In the genomic region with DNA sequence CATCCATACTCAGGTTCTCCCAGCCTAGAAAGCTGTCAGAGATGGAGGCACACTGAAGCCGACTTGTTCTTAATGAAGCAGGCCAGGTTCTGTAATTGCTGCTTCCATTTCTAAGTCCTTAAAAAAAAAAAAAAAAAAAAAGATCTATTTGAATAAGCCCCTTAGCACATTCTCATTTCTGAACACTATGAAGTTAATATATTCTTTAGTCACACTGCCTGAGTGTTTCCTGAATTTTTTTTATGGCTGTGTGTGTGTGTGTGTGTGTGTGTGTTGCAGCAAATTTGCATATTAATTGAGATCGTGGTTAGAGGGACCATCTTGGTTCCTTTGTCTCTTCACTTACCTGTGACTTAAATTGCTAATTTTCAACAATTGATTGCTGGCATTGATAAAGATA, we compare ENCODE assay signal across 13 mouse cellular contexts. TPM values are rescaled to one million over a fixed set of nuclear protein-coding genes. Genes with fewer than 3 reads are reported as not detected.
DNase-seq lines count a peak whose midpoint lies in the region; ATAC-seq and TF ChIP-seq lines count a peak whose summit lies in the region.
"Had no signal": no experiment of that assay in that cellular context is flagged by ENCODE, and none has a peak within 500 bp of the region (broad histone marks: within the 10 kb centered on the region; RNA-seq: fewer than 3 reads in every experiment).

No protein-coding gene starts in this region.

- no peaks in the 10 kb centered on the region for H3K9me3 ChIP-seq in heart, embryonic 15.5 days (replicated peaks)
- H3K9me3 ChIP-seq in heart, embryonic 12.5 days (replicated peaks) = no peaks in the 10 kb centered on the region
- no peaks in the 10 kb centered on the region for H3K9me3 ChIP-seq in lung, embryonic 14.5 days (ENCODE audit: low read depth, low read length)
- H3K9me3 ChIP-seq in forebrain, embryonic 16.5 days (ENCODE audit: control insufficient read depth, low read length) = no peaks in the 10 kb centered on the region
- H3K9me3 ChIP-seq: liver, embryonic 12.5 days had no signal

- H3K36me3 ChIP-seq in heart, embryonic 15.5 days = peaks cover 3% of the 10 kb centered on the region; the same call in 1 of the 2 replicates
- peaks cover 37% of the 10 kb centered on the region for H3K36me3 ChIP-seq in heart, embryonic 12.5 days
- peaks cover 24% of the 10 kb centered on the region; the same call in 1 of the 2 replicates for H3K36me3 ChIP-seq in lung, embryonic 14.5 days (ENCODE audit: insufficient read depth)
- H3K36me3 ChIP-seq in forebrain, embryonic 16.5 days (ENCODE audit: control insufficient read depth, insufficient read depth) = no peaks in the 10 kb centered on the region
- H3K36me3 ChIP-seq: liver, embryonic 12.5 days had no signal

- H3K4me3 ChIP-seq in heart, embryonic 15.5 days = no peak overlapping the region
- no peak overlapping the region for H3K4me3 ChIP-seq in heart, embryonic 12.5 days
- no peak overlapping the region for H3K4me3 ChIP-seq in lung, embryonic 14.5 days (ENCODE audit: low read depth, low read length)
- H3K4me3 ChIP-seq in forebrain, embryonic 16.5 days (replicated peaks; ENCODE audit: low read length) = no peak overlapping the region
- peak overlapping the region; percentile 35; the same call in 1 of the 2 replicates for H3K4me3 ChIP-seq in olfactory bulb, adult 2 months (ENCODE audit: insufficient read depth, low read depth, low read length)
- H3K4me3 ChIP-seq: liver, embryonic 12.5 days had no signal

- H3K27ac ChIP-seq in heart, embryonic 15.5 days = 0 out of 2 replicates have a peak overlapping the region, but pooled peaks have one; percentile 44
- H3K27ac ChIP-seq in heart, embryonic 12.5 days (ENCODE audit: poor library complexity, severe bottlenecking) = no peak overlapping the region
- H3K27ac ChIP-seq in lung, embryonic 14.5 days (ENCODE audit: low read depth) = 0 out of 2 replicates have a peak overlapping the region, but pooled peaks have one; percentile 6
- peak overlapping the region; percentile 72 for H3K27ac ChIP-seq in forebrain, embryonic 16.5 days (ENCODE audit: low read length)
- peak overlapping the region; percentile 99 for H3K27ac ChIP-seq in olfactory bulb, adult 2 months (ENCODE audit: insufficient read depth, low read depth, low read length)
- H3K27ac ChIP-seq: liver, embryonic 12.5 days had no signal

- no peak overlapping the region for H3K9ac ChIP-seq in heart, embryonic 15.5 days
- H3K9ac ChIP-seq in heart, embryonic 12.5 days = no peak overlapping the region
- H3K9ac ChIP-seq in lung, embryonic 14.5 days = no peak overlapping the region
- H3K9ac ChIP-seq in forebrain, embryonic 16.5 days (replicated peaks; ENCODE audit: low read depth, low read length) = no peak overlapping the region
- H3K9ac ChIP-seq: liver, embryonic 12.5 days had no signal

- intact Hi-C loops in left cerebral cortex, postnatal 14 days (cut with DNase I) = no loop called here

- DNase-seq in lung, embryonic 14.5 days = no peak
- no peak for DNase-seq in lung, postnatal 25 days (ENCODE audit: low spot score)
- no peak for DNase-seq in left cerebral cortex, postnatal 14 days (ENCODE audit: low spot score in 2 of 2)
- DNase-seq in urinary bladder, postnatal 4 days (ENCODE audit: low spot score in 2 of 2) = no peak
- DNase-seq: adrenal gland, adult 8-10 months; kidney, postnatal 14 days; thymus, postnatal 4 days had no signal

- 82% methylated on average over 2 of the region's 2 CpGs for WGBS in heart, embryonic 15.5 days
- WGBS in heart, embryonic 12.5 days = 77% methylated on average over 2 of the region's 2 CpGs
- 65% methylated on average over 2 of the region's 2 CpGs for WGBS in lung, embryonic 14.5 days
- WGBS in forebrain, embryonic 16.5 days = 22% methylated on average over 2 of the region's 2 CpGs
- 17% methylated on average over 2 of the region's 2 CpGs for WGBS in olfactory bulb, adult 2 months

- peaks cover 19% of the 10 kb centered on the region for H3K4me1 ChIP-seq in heart, embryonic 15.5 days (replicated peaks)
- peaks cover 22% of the 10 kb centered on the region for H3K4me1 ChIP-seq in heart, embryonic 12.5 days (replicated peaks)
- H3K4me1 ChIP-seq in lung, embryonic 14.5 days (ENCODE audit: insufficient read depth) = peaks cover 6% of the 10 kb centered on the region; the same call in 1 of the 2 replicates
- peaks cover 10% of the 10 kb centered on the region for H3K4me1 ChIP-seq in forebrain, embryonic 16.5 days (replicated peaks; ENCODE audit: control insufficient read depth, insufficient read depth, low read length)
- peaks cover 34% of the 10 kb centered on the region for H3K4me1 ChIP-seq in olfactory bulb, adult 2 months (ENCODE audit: control insufficient read depth, insufficient read depth, low read length)
- H3K4me1 ChIP-seq: liver, embryonic 12.5 days had no signal

- ATAC-seq in heart, embryonic 15.5 days (replicated peaks; ENCODE audit: insufficient number of reproducible peaks, insufficient read depth, low FRiP score, low read depth) = no peak
- no peak for ATAC-seq in heart, embryonic 12.5 days (ENCODE audit: insufficient number of reproducible peaks, low FRiP score)
- ATAC-seq in lung, embryonic 14.5 days (ENCODE audit: insufficient read depth) = no peak
- ATAC-seq in forebrain, embryonic 16.5 days = peak; percentile 55
- ATAC-seq: liver, embryonic 12.5 days; Patski had no signal

- TF ChIP-seq POLR2A in olfactory bulb, adult 2 months (IDR thresholded peaks at IDR 0.05; ENCODE audit: insufficient read depth, low read depth, low read length) = no peak

- TF ChIP-seq CTCF in lung, embryonic 14.5 days (IDR thresholded peaks at IDR 0.05; ENCODE audit: low read depth) = no peak
- TF ChIP-seq CTCF in olfactory bulb, adult 2 months (IDR thresholded peaks at IDR 0.05; ENCODE audit: insufficient read depth, low read depth, low read length) = no peak

- no peaks in the 10 kb centered on the region for H3K27me3 ChIP-seq in heart, embryonic 15.5 days
- no peaks in the 10 kb centered on the region for H3K27me3 ChIP-seq in heart, embryonic 12.5 days (replicated peaks)
- H3K27me3 ChIP-seq in lung, embryonic 14.5 days (ENCODE audit: insufficient read depth, low read length) = no peaks in the 10 kb centered on the region
- no peaks in the 10 kb centered on the region for H3K27me3 ChIP-seq in forebrain, embryonic 16.5 days (replicated peaks; ENCODE audit: control insufficient read depth, insufficient read depth, low read length)
- H3K27me3 ChIP-seq: liver, embryonic 12.5 days; Patski had no signal

- no peak overlapping the region for H3K4me2 ChIP-seq in heart, embryonic 15.5 days
- H3K4me2 ChIP-seq in heart, embryonic 12.5 days = no peak overlapping the region
- no peak overlapping the region for H3K4me2 ChIP-seq in lung, embryonic 14.5 days
- H3K4me2 ChIP-seq in forebrain, embryonic 16.5 days (ENCODE audit: low read length) = 0 out of 2 replicates have a peak overlapping the region, but pooled peaks have one; percentile 3
- H3K4me2 ChIP-seq: liver, embryonic 12.5 days had no signal

RNA-seq across cellular contexts. Expression of a gene that starts 47.8 kb away (rescaled TPM):
- polyA plus RNA-seq in heart, embryonic 15.5 days (2015; fragmentation: Nextera tagmentation; extraction: Ambion mirVana) = 10.8 and 17.4 TPM in 2 replicates
- 32.4 and 33.0 TPM in 2 replicates for polyA plus RNA-seq in heart, embryonic 12.5 days (2016; fragmentation: Nextera tagmentation; extraction: Ambion mirVana)
- polyA plus RNA-seq in lung, embryonic 14.5 days (2014; fragmentation: Nextera tagmentation; extraction: Ambion mirVana) = 36.1 and 36.8 TPM in 2 replicates
- 35.4 and 43.6 TPM in 2 replicates for polyA plus RNA-seq in forebrain, embryonic 16.5 days (2015; fragmentation: Nextera tagmentation; extraction: Ambion mirVana)
- polyA plus RNA-seq in olfactory bulb, adult 2 months (2012; ENCODE audit: insufficient read depth, insufficient read length, low replicate concordance, missing spikeins) = not detected in 2 replicates
- 100 to 1,000 TPM; 127 to 137 TPM for total RNA-seq in left cerebral cortex, postnatal 14 days (2021)
